Mouse (Mus musculus) B cell, adult 2 months (primary cell): Measurements from ENCODE around the gene Lgalsl.

Experiments used
- DNase-seq, 2 experiments: peaks; one replicate each; pipeline ENCODE4 v3.0.0; 2022

The Lgalsl gene

GRCm38 (mm10) chr11:20823301-20823700, 7.6 kb downstream of the Lgalsl start:
- no peak for DNase-seq

- DNase-seq: no peak
Observed at GRCm38 (mm10) chr11:20821351-20821750, 9.5 kb downstream of the Lgalsl start.

- no peak for DNase-seq
Observed at GRCm38 (mm10) chr11:20813901-20814523, 16.8 kb downstream of the Lgalsl start.

GRCm38 (mm10) chr11:20812153-20812887, 18.5 kb downstream of the Lgalsl start:
- no peak for DNase-seq

- DNase-seq: no peak
Observed at GRCm38 (mm10) chr11:20806659-20807058, 24.2 kb downstream of the Lgalsl start.

GRCm38 (mm10) chr11:20805604-20806249, 25.1 kb downstream of the Lgalsl start:
- DNase-seq: no peak

GRCm38 (mm10) chr11:20804416-20804815, 26.4 kb downstream of the Lgalsl start:
- no peak for DNase-seq

GRCm38 (mm10) chr11:20800277-20801092, 30.4 kb downstream of the Lgalsl start:
- no peak for DNase-seq

- no peak for DNase-seq
Observed at GRCm38 (mm10) chr11:20797841-20798240, 33.0 kb downstream of the Lgalsl start.

- DNase-seq: no peak
Observed at GRCm38 (mm10) chr11:20795466-20795865, 35.4 kb downstream of the Lgalsl start.

- DNase-seq: no peak
Observed at GRCm38 (mm10) chr11:20794913-20795254, 36.0 kb downstream of the Lgalsl start.

GRCm38 (mm10) chr11:20794196-20794912, 36.5 kb downstream of the Lgalsl start:
- DNase-seq: peak; percentile 82 to 84

- no peak for DNase-seq
Observed at GRCm38 (mm10) chr11:20793676-20794075, 37.2 kb downstream of the Lgalsl start.

- DNase-seq: no peak
Observed at GRCm38 (mm10) chr11:20792667-20793066, 38.2 kb downstream of the Lgalsl start.

GRCm38 (mm10) chr11:20791334-20791733, 39.5 kb downstream of the Lgalsl start:
- no peak for DNase-seq

GRCm38 (mm10) chr11:20789015-20789414, 41.8 kb downstream of the Lgalsl start:
- DNase-seq: no peak

GRCm38 (mm10) chr11:20788070-20788469, 42.8 kb downstream of the Lgalsl start:
- no peak for DNase-seq

GRCm38 (mm10) chr11:20786191-20786590, 44.7 kb downstream of the Lgalsl start:
- DNase-seq: no peak

- DNase-seq: no peak
Observed at GRCm38 (mm10) chr11:20785186-20785585, 45.7 kb downstream of the Lgalsl start.

GRCm38 (mm10) chr11:20784776-20785175, 46.1 kb downstream of the Lgalsl start:
- DNase-seq: no peak

- DNase-seq: no peak
Observed at GRCm38 (mm10) chr11:20783467-20783866, 47.4 kb downstream of the Lgalsl start.

GRCm38 (mm10) chr11:20782620-20783019, 48.2 kb downstream of the Lgalsl start:
- DNase-seq: no peak

GRCm38 (mm10) chr11:20780312-20780711, 50.5 kb downstream of the Lgalsl start:
- DNase-seq: no peak
